Mouse (Mus musculus) forebrain, postnatal 0 days (tissue): Measurements from ENCODE around the gene Ngdn. TPM values are rescaled to one million over a fixed set of nuclear protein-coding genes. Genes with fewer than 3 reads are reported as not detected.

Experiments
- ATAC-seq: fragments of 200-750 bp; cut with Nextera tagmentation; 2 replicates; pipeline ENCODE4 v1.8.0; 2017; ENCODE audit warnings: mild to moderate bottlenecking, moderate library complexity
- DNase-seq: peaks from one replicate; pipeline ENCODE4 v3.0.0-alpha.2; 2015
- H3K27ac ChIP-seq: fragments of 300-500 bp; sonication (generic); 2 replicates; pipeline ENCODE4 v1.5.1; 2014; ENCODE audit warnings: low read depth, mild to moderate bottlenecking, antibody characterized with exemption, low read length, moderate library complexity, mixed read lengths
- H3K27me3 ChIP-seq: fragments of 300-500 bp; sonication (generic); 2 replicates; pipeline ENCODE4 v1.6.1; 2014; ENCODE audit warnings: mild to moderate bottlenecking, low read length, mixed read lengths; ENCODE audit not compliant: insufficient read depth
- H3K36me3 ChIP-seq: fragments of 300-500 bp; sonication (generic); 2 replicates; pipeline ENCODE4 v1.6.1; 2014; ENCODE audit warnings: mild to moderate bottlenecking, moderate library complexity; ENCODE audit not compliant: insufficient read depth
- H3K4me1 ChIP-seq: fragments of 300-500 bp; sonication (generic); 2 replicates; pipeline ENCODE4 v1.6.1; 2014; ENCODE audit warnings: antibody characterized with exemption; ENCODE audit not compliant: insufficient read depth
- H3K4me2 ChIP-seq: fragments of 300-500 bp; sonication (generic); 2 replicates; pipeline ENCODE4 v1.6.1; 2014; ENCODE audit warnings: low read depth, mild to moderate bottlenecking, moderate library complexity
- H3K4me3 ChIP-seq: fragments of 300-500 bp; sonication (generic); 2 replicates; pipeline ENCODE4 v1.5.1; 2014; ENCODE audit warnings: low read depth, low read length, mixed read lengths
- H3K9ac ChIP-seq: fragments of 300-500 bp; sonication (generic); 2 replicates; pipeline ENCODE4 v1.6.1; 2014; ENCODE audit warnings: mild to moderate bottlenecking
- H3K9me3 ChIP-seq: fragments of 300-500 bp; sonication (generic); 2 replicates; pipeline ENCODE4 v1.6.1; 2016; ENCODE audit warnings: low read length
- CTCF ChIP-seq: sonication (generic); IDR thresholded peaks from 2 replicates; pipeline ENCODE4 v1.5.1; 2016; ENCODE audit warnings: antibody characterized with exemption, control low read depth, low read depth
- WGBS: fragments of 180-500 bp; shearing (Covaris S2); extraction: QIAGEN DNeasy Blood & Tissue Kit; methylation state at CpG from one replicate; pipeline ENCODE4 v1.1.7; 2014; 5-methylcytosine and 5-hydroxymethylcytosine counted together
- polyA plus RNA-seq: library from polyadenylated mRNA; unstranded; fragments of >200 nt; fragmentation: Nextera tagmentation; extraction: Ambion mirVana; gene quantifications from 2 replicates; pipeline ENCODE4 v1.2.1, GENCODE M21; 2015
- total RNA-seq: library from RNA; depleted of rRNA; stranded (reverse); fragments of >200 nt; gene quantifications from 2 replicates; pipeline ENCODE4 v1.2.3, GENCODE M21; 2014

Ngdn gene
- total and polyA plus RNA-seq, 2 experiments from 2014 or later = 24.2 to 47.9 TPM

DNA sequence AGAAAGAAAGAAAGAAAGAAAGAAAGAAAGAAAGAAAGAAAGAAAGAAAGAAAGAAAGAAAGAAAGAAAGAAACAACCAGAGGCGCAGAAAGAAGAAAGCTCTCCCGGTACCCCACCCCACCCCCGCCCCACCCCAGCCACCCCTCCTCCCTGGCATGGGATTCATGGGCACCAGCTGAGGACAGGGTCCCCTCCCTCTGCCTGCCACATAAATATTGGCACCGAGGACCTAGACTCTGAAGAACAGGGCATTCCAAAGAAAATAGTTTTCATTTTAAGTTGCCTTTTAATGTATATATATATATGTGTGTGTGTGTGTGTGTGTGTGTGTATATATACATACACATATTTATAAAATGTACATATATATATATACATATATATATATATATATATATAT is 37.8 kb downstream of the Ngdn start:
- H3K9ac ChIP-seq = peak overlapping the region; percentile 19; the same call in 1 of the 2 replicates
- peak; percentile 65 for DNase-seq
- WGBS = 16% methylated on average over 4 of the region's 4 CpGs

DNA sequence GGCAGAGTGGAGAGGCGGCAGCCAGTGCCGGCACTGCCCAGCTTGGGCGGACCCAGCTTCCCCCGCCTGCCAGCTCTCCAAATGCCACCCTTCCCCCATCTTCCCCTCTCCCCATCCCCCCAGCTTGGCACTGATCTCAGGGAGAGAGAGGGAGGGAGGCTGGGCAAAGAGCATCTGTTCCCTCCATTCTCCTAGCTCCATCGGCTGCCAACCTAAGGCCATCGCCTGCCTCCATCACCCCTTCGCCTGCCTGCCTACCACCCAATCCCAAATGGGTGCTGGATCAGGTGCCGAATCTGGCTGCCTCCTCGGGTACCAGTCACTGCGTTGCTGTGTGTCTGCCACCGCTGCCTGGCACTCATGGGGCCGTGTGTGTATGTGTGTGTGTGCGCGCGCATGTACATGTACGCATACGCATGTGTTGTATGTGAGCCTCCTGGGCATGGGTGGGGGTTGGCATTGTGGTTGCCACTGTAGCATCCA is 38.5 kb downstream of the Ngdn start:
- no peak for TF ChIP-seq CTCF
- peak; percentile 81 for ATAC-seq
- Histone ChIP-seq H3K4me1 (peaks cover 42% of the 10 kb centered on the region), H3K36me3 (no peaks in the 10 kb centered on the region), H3K27me3 (no peaks in the 10 kb centered on the region), H3K9me3 (no peaks in the 10 kb centered on the region), H3K9ac (peak overlapping the region; percentile 55), H3K4me3 (peak overlapping the region; percentile 37), H3K4me2 (peak overlapping the region; percentile 60), H3K27ac (peak overlapping the region; percentile 98)
- 25% methylated on average over 17 of the region's 17 CpGs for WGBS
- DNase-seq = peak; percentile 96

More for the DNA sequence above, 37.8 kb downstream of the Ngdn start:
- Histone ChIP-seq H3K36me3 (no peaks in the 10 kb centered on the region), H3K4me1 (peaks cover 35% of the 10 kb centered on the region), H3K4me3 (peak overlapping the region; percentile 37), H3K9me3 (no peaks in the 10 kb centered on the region), H3K27me3 (no peaks in the 10 kb centered on the region), H3K27ac (peak overlapping the region; percentile 98), H3K4me2 (peak overlapping the region; percentile 60)
- no peak for TF ChIP-seq CTCF
- ATAC-seq = no peak

DNA sequence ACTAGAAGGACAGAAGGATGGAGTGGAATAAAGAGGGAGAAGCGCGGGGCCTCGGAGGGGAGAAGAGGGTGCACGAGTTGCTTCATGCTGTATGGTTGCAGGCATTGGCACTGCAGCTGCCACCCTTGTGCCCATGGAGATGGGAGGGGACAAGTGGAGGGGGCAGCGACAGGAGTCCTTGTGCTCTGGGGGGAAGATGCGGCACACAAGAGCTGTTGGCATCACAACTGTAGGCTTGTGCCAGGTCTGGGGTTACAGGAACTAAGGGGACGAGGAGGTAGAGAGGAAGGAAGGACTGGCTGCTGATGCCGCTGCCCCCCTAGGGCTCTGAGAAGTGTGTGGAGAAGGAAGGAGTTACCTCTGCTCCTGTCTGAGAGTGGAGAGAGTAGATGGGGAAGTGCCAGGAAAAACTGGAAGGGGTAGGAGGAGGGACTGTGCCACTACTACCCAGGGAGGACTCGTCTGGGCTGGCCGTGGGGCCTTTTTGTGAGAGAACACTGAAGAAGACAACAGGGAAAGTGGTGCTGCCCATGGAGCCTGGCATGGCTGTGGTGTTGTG is 39.0 kb downstream of the Ngdn start:
- H3K4me2 ChIP-seq = peak overlapping the region; percentile 60
- H3K27ac ChIP-seq = peak overlapping the region; percentile 98
- no peak for TF ChIP-seq CTCF
- H3K4me1 ChIP-seq = peaks cover 47% of the 10 kb centered on the region
- H3K9ac ChIP-seq = peak overlapping the region; percentile 55
- ATAC-seq (peak; percentile 23), DNase-seq (no peak)
- H3K4me3 ChIP-seq = peak overlapping the region; percentile 37
- H3K27me3 ChIP-seq = no peaks in the 10 kb centered on the region
- WGBS = 24% methylated on average over 10 of the region's 10 CpGs
- H3K9me3 ChIP-seq = no peaks in the 10 kb centered on the region
- H3K36me3 ChIP-seq = peaks cover 2% of the 10 kb centered on the region; the same call in 1 of the 2 replicates

DNA sequence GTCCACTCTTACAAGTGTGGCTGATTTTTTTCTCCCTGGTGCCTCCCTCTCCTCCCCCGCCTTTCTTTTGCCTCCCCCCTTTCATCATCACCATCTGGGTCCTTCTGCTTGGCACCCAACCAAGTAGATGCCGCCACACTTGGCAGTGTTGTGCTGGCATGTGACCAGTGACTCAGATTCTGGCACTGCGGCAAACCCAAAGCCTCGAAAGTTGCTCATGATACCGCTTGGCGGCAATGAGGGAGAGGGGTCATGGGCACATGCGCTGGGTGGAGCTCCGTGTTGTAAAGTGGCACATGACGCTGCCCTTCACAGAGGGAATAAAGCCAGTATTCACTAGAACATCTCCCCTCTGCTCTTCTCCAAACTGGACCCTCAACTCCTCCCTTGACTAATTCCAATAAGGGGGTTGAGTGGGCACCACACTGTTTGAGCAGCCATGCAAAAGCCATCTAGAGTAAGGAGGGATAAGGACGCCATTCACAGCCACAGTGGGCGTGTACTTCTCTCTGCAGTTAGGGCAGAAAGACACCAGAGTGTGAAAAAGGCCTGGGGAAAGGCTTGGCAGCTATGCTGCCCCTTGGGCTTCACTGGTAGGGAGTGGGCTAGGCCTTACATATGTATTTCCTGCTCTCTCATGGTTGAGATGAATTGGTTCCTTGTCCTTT is 40.0 kb downstream of the Ngdn start:
- ATAC-seq (peak; percentile 36), DNase-seq (peak; percentile 95)
- Histone ChIP-seq H3K36me3 (peaks cover 7% of the 10 kb centered on the region; the same call in 1 of the 2 replicates), H3K9ac (peak overlapping the region; percentile 55), H3K4me3 (peak overlapping the region; percentile 37), H3K9me3 (no peaks in the 10 kb centered on the region), H3K4me2 (peak overlapping the region; percentile 60), H3K27me3 (no peaks in the 10 kb centered on the region), H3K27ac (peak overlapping the region; percentile 98), H3K4me1 (peaks cover 54% of the 10 kb centered on the region)
- TF ChIP-seq CTCF = peak; percentile 63
- WGBS = 30% methylated on average over 11 of the region's 11 CpGs

DNA sequence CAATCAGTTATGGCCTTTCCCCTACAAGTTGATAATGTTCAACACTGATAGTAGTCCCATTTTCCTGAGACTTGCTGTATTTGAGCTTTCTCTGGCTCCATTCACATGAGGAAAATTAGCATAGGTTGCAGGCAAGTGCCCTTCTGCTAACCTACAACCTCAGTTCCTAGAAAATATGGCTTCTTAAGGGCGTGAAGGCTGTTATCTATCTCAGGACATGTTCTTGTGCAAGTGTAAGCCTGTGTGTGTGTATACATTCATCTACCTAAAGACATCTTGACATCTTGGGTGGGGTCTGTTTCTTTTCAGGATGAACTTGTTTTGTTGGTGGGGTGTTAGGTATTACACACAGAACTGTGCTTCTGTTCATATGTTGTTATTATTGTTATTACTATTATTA is 43.8 kb downstream of the Ngdn start:
- TF ChIP-seq CTCF = no peak
- WGBS = 95% methylated on average over 1 of the region's 1 CpGs
- H3K9ac ChIP-seq = peak overlapping the region; percentile 14; the same call in 1 of the 2 replicates
- peak overlapping the region; percentile 60 for H3K4me2 ChIP-seq
- no peak overlapping the region; the same call in 1 of the 2 replicates for H3K27ac ChIP-seq
- no peaks in the 10 kb centered on the region for H3K27me3 ChIP-seq
- H3K36me3 ChIP-seq = peaks cover 26% of the 10 kb centered on the region
- ATAC-seq = no peak
- peaks cover 70% of the 10 kb centered on the region for H3K4me1 ChIP-seq
- no peak for DNase-seq
- H3K9me3 ChIP-seq = no peaks in the 10 kb centered on the region
- H3K4me3 ChIP-seq = no peak overlapping the region

DNA sequence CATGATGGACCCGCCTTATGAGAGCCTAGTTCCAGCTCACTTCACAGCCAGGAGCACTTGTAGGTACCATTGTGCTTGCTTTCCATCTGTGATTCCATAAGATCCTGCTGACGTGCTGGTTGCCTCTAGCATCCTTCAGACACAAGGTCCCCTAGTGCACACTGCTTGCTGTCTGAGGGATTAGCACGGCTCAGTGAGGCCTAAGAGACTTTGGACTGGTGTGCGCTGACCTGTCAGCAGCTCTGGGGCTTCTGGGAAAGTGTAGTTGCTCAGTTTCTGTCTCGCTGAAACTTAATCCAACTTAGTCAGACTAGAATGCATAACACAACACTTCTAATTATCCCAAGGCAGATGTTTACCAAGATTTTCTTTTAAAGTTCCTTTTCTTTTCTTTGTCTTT is 44.7 kb downstream of the Ngdn start:
- ATAC-seq = no peak
- Histone ChIP-seq H3K27ac (no peak overlapping the region), H3K36me3 (peaks cover 35% of the 10 kb centered on the region), H3K27me3 (no peaks in the 10 kb centered on the region), H3K9me3 (no peaks in the 10 kb centered on the region), H3K4me2 (peak overlapping the region; percentile 60), H3K4me3 (no peak overlapping the region), H3K9ac (0 out of 2 replicates have a peak overlapping the region, but pooled peaks have one; percentile 1), H3K4me1 (peaks cover 67% of the 10 kb centered on the region)
- 25% methylated on average over 5 of the region's 5 CpGs for WGBS
- TF ChIP-seq CTCF = no peak
- peak; percentile 26 for DNase-seq

DNA sequence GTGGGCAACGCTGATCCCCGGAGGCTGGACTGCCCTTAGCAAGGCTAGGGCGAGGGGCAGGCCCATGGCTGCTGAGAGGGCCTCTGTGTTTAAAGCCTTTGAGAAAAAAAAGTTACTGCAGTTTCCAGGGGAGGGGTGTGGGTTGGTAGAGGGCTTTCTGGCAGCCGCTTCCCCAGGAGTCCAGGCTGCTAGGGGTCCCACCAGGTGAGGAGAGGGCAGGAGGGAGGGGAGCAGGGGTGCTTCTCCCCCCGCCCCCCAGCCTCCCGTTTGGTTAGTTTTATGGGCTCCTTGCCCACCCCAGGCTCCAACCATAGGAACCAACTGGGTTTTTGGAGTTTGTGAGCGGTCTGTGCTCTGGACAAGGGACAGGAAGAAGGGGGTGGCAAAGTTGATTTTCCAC is 46.6 kb downstream of the Ngdn start:
- H3K4me2 ChIP-seq = peak overlapping the region; percentile 39
- H3K4me1 ChIP-seq = peaks cover 52% of the 10 kb centered on the region
- TF ChIP-seq CTCF = no peak
- H3K9ac ChIP-seq = no peak overlapping the region
- 41% methylated on average over 7 of the region's 7 CpGs for WGBS
- H3K9me3 ChIP-seq = no peaks in the 10 kb centered on the region
- no peaks in the 10 kb centered on the region for H3K27me3 ChIP-seq
- peak overlapping the region; percentile 67; the same call in 1 of the 2 replicates for H3K27ac ChIP-seq
- H3K36me3 ChIP-seq = peaks cover 53% of the 10 kb centered on the region
- no peak overlapping the region for H3K4me3 ChIP-seq
- no peak for ATAC-seq
- peak; percentile 3 for DNase-seq
